Mouse (Mus musculus) adrenal gland (tissue): ENCODE data around the gene Neu2.

Experiments used
- intact Hi-C: fragments of 180-260 bp; cut with DNase I; formaldehyde crosslinking; loops from one replicate; pipeline ENCODE4 v1.15.1; 2025

Gene Neu2

GRCm38 (mm10) chr1:87608416-87609046, 98.8 kb downstream of the Neu2 start:
- intact Hi-C loops: no loop called here

GRCm38 (mm10) chr1:87614576-87615295, 105.0 kb downstream of the Neu2 start:
- intact Hi-C loops: no loop called here

DNA sequence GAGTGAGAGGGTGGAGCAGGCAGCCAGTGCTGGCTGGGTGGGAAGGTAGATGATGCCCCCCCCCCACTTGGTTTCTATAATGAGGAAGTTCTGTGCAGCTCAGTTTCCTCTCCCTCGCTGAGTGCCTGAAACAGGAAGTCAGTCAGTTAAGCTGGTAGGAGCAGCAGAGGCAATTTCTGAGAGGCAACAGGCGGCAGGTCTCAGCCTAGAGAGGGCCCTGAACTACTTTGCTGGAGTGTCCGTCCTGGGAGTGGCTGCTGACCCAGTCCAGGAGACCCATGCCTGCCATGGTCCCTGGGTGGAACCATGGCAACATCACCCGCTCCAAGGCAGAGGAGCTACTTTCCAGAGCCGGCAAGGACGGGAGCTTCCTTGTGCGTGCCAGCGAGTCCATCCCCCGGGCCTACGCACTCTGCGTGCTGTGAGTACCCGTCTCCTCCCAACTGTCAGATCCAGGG, 110.6 kb downstream of the Neu2 start, which contains the start of gene Inpp5d:
TSS of gene Inpp5d (plus strand) at position 102 of the 458 bp plus-strand sequence.
- intact Hi-C loops: no loop called here

DNA sequence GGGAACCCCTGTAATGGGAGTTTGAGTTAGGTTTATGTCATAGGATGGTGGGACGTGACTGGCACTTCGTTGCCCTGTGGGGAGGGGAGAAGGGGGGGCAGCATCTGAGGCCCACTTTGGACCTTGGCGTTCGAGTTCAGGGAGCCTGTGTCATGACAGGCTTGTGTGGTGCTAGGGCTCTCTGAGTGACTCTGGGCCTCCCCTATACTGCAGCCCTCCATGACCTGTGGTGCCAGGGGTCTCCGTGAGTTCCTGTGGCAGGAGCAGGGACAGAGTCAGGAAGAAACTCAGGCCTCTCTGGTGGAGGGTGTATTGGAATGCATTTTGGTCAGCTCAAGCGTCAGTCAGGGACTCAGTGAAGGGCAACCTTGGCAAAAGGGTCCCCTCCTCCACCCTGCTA, 111.0 kb downstream of the Neu2 start:
- intact Hi-C loops: no loop called here

DNA sequence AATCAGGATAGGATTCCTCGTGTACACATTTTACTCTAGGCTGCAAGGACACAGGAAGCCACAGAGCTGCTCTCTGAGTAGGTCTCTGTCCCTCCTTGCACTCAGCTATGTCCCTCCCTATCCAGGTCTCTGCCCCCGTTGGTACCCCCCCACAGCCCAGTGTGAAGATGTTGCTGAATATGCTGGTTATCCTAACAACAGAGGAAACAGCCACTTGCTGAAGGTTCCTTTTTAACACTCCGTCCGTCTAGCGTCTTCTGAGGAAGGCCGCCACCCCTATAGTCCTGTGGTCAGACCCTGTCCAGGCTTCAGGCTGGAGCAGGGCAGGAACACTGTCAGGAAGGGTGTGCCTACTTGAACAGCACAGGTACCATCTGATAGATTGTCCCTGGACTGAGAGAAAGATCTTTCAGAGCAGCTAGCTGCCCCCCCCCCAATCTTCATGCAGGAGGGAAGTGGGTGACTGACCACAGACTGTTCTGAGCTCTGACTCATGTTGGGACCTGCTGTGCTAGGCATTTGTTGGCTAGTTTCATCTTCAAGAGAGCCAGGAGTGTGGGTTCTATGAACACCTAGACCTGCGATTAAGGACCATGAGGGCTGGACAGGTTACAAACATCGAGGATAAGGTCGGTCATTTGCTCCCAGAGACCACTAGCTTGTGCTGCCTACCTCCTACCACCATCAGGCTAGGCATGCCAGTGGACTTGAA, 111.6 kb downstream of the Neu2 start:
- intact Hi-C loops: no loop called here

- intact Hi-C loops: no loop called here
These were observed 112.2 kb downstream of the Neu2 start for GRCm38 (mm10) chr1:87621858-87622279.

GRCm38 (mm10) chr1:87623977-87624666, 114.4 kb downstream of the Neu2 start:
- intact Hi-C loops: no loop called here

DNA sequence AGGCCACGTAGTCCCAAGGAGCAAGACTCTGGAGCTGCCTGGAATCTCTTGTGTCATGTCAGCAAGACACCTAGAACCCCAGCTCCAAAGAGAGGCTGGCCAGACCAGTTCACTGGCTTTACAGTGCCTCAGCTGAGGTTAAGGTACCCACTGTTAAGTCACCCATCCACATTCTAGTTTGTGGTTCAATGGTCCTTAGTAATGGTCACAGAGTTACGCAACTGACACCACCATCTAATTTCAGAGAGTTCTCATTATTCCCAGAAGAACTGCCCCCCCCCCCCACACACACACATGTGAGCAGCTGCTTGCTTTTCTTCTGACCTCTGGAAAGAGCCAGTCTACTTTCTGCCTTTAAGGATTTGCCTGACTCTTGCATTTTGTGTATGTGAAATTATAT, 115.1 kb downstream of the Neu2 start:
- intact Hi-C loops: no loop called here

- intact Hi-C loops: no loop called here
These were observed 115.8 kb downstream of the Neu2 start for GRCm38 (mm10) chr1:87625254-87626025.

- intact Hi-C loops: no loop called here
These were observed 116.7 kb downstream of the Neu2 start for GRCm38 (mm10) chr1:87626344-87626743.

DNA sequence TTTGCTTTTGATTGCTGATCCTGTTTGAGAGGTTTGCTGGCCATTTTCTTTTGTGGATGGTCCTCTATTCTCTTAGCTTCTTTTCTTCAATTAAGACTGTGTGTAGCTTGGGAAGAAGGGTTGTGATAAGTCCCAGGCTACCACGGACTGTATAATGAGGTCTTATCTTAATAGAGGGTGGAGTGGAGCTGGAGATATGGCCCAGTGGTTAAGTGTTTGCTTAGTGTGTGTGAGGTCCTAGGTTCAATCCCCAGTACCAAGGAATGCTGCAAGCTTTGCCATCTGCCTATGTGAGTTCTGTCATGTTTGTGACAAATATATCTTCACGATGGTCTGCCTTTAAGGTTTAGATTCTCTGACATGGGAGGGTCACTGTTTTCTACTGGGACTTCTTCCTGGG, 118.4 kb downstream of the Neu2 start:
- intact Hi-C loops: no loop called here

DNA sequence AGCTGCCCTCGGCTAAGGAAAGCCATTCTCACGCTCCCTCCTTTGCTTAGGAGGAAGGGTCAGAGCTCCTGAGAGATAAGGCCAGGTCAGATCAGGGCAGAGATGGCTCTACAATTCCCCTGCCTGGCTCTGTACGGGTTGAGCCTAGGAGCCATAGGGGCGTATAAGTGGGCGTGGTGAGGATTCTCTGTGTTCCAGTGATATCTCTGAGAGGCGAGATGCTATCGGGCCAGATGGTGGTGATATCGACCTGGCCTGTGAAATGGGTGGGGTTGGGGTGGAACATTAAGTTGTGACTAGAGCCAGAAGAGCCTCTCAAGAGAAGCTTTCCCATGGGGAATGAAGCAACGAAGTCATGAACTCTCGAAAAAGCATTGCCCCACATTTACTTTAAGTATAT, 121.9 kb downstream of the Neu2 start:
- intact Hi-C loops: no loop called here

- intact Hi-C loops: no loop called here
These were observed 122.5 kb downstream of the Neu2 start for GRCm38 (mm10) chr1:87632163-87632562.

DNA sequence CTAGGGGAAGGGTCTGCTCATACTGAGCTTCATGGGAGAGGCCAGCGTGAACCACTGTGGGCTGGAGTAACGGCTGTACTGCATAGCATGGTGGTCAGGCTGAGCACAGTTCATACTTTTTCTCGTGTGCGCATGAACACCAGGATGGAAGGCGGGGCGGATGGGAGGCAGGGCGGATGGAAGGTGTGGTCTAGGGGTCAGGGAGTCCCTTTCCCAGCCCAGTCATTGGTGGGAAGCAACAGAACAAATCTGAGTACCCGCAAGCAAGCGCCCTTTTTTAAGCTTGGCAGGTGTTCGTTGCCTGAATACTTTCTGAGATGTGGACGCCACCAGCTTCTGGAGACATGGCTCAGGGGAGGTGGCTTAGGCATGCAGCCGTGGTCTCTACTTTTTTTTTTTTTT, 127.0 kb downstream of the Neu2 start:
- intact Hi-C loops: no loop called here

- intact Hi-C loops: no loop called here
These were observed 127.6 kb downstream of the Neu2 start for GRCm38 (mm10) chr1:87637121-87637877.

DNA sequence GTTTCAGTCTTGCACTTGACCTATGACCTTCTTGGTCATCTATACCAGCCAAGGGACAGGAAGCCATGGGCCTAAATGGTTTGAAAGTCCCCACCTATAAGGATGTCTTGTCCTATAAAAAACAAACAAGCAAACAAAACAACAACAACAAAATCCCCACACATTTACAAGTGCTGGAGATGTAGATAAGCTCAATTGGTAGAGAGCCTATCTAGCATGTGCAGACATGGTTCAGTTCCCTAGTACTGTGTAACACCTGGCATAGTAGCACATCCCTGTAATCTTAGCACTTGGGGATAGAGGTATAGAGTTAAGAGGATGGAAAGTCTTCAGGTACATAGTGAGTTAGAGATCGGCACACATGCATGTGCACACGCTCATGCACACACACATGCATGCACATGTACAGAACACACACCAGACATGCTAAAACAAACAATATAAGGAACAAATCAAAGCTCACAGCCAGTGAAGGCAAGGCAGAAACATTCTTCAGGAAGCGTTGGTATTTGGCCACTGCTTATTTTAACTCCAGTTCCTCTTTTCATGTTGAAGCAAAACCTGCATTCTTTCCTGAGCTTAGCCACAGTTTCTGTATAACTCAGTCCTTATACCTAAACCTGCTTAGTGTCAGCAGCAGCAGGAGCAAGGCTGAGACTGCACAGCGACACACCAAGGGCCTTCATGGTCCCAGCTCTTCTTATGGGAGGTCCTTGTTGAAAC, 128.3 kb downstream of the Neu2 start:
- intact Hi-C loops: no loop called here

- intact Hi-C loops: no loop called here
These were observed 130.0 kb downstream of the Neu2 start for GRCm38 (mm10) chr1:87639724-87640123.

GRCm38 (mm10) chr1:87640165-87640661, 130.5 kb downstream of the Neu2 start:
- intact Hi-C loops: no loop called here

DNA sequence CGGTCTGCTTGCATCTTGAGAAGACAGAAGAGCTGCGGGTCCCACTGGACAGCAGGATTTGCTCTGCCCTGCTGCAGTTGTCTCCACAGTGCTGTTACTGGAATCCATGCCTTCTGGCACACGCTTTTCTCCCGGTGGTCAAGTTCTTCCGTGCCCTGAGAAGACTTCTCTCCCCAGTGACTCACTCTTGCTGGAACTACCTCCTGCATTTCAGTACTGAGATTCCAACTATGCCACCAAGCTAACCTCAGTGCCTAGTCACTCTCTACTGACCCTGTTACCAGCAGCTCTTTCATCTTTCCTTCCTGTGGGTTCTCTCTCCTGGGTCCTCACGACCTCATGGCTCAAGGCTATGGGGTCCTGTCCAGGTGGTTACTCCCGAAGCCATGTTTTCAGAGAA, 133.3 kb downstream of the Neu2 start:
- intact Hi-C loops: no loop called here
